8 mouse cellular contexts compared by ENCODE assay signal in genomic region chr17:25918037-25918750, GRCm38 (mm10). TPM values are rescaled to one million over a fixed set of nuclear protein-coding genes. Genes with fewer than 3 reads are reported as not detected.
A peak's percentile ranks its signal among the peaks of the same experiment; 100 is the strongest.
DNase-seq lines count a peak whose midpoint lies in the region; ATAC-seq and TF ChIP-seq lines count a peak whose summit lies in the region.

No protein-coding gene starts in this region.

- H3K36me3 ChIP-seq in lung, embryonic 16.5 days (ENCODE audit: control insufficient read depth, insufficient read depth, low read length): peaks cover 6% of the 10 kb centered on the region; the same call in 1 of the 2 replicates
- peaks cover 6% of the 10 kb centered on the region for H3K36me3 ChIP-seq in limb, embryonic 14.5 days (ENCODE audit: control insufficient read depth, insufficient read depth, low read length)
- peaks cover 5% of the 10 kb centered on the region; the same call in 1 of the 2 replicates for H3K36me3 ChIP-seq in stomach, embryonic 14.5 days (ENCODE audit: control insufficient read depth, insufficient read depth, low read length)

- DNase-seq in adrenal gland, postnatal 10 days: peak; percentile 8
- DNase-seq in adrenal gland, postnatal 25 days: no peak
- DNase-seq in lung, postnatal 25 days (ENCODE audit: low spot score): no peak
- DNase-seq in limb, embryonic 14.5 days (ENCODE audit: low spot score): no peak
- no peak for DNase-seq in spleen, adult 18-20 months
- no peak for DNase-seq in thymus, postnatal 25 days

- WGBS in lung, embryonic 16.5 days: 82% methylated on average over 9 of the region's 9 CpGs
- WGBS in limb, embryonic 14.5 days: 87% methylated on average over 9 of the region's 9 CpGs
- 81% methylated on average over 9 of the region's 9 CpGs for WGBS in stomach, embryonic 14.5 days

- peak overlapping the region; percentile 98 for H3K4me3 ChIP-seq in lung, embryonic 16.5 days (ENCODE audit: low read length)
- peak overlapping the region; percentile 89 for H3K4me3 ChIP-seq in limb, embryonic 14.5 days (replicated peaks; ENCODE audit: low read length)
- H3K4me3 ChIP-seq in stomach, embryonic 14.5 days (ENCODE audit: low read depth, low read length): peak overlapping the region; percentile 97

- H3K4me2 ChIP-seq in lung, embryonic 16.5 days (ENCODE audit: low read depth, low read length): peak overlapping the region; percentile 94
- peak overlapping the region; percentile 58 for H3K4me2 ChIP-seq in limb, embryonic 14.5 days (replicated peaks; ENCODE audit: low read depth, low read length, severe bottlenecking)
- H3K4me2 ChIP-seq in stomach, embryonic 14.5 days (replicated peaks; ENCODE audit: low read depth, low read length): peak overlapping the region; percentile 89

- H3K27ac ChIP-seq in lung, embryonic 16.5 days (ENCODE audit: low read length): no peak overlapping the region
- H3K27ac ChIP-seq in limb, embryonic 14.5 days (replicated peaks; ENCODE audit: low read depth, low read length): no peak overlapping the region
- H3K27ac ChIP-seq in stomach, embryonic 14.5 days (ENCODE audit: low read length): no peak overlapping the region

- no peak for ATAC-seq in lung, embryonic 16.5 days (ENCODE audit: low read depth)
- ATAC-seq in limb, embryonic 14.5 days (ENCODE audit: low FRiP score, low read depth): no peak
- ATAC-seq in stomach, embryonic 14.5 days (ENCODE audit: insufficient number of reproducible peaks, insufficient read depth, low FRiP score, low read depth): no peak

- TF ChIP-seq POLR2A in limb, embryonic 14.5 days (IDR thresholded peaks at IDR 0.05; ENCODE audit: borderline replicate concordance, extremely low read depth, insufficient read depth, insufficient read length): no peak

- H3K4me1 ChIP-seq in lung, embryonic 16.5 days (replicated peaks; ENCODE audit: control insufficient read depth, insufficient read depth, low read length): peaks cover 27% of the 10 kb centered on the region
- H3K4me1 ChIP-seq in limb, embryonic 14.5 days (ENCODE audit: control insufficient read depth, insufficient read depth, low read length): peaks cover 10% of the 10 kb centered on the region; the same call in 1 of the 2 replicates
- peaks cover 11% of the 10 kb centered on the region for H3K4me1 ChIP-seq in stomach, embryonic 14.5 days (ENCODE audit: control insufficient read depth, insufficient read depth, low read length)

- peak overlapping the region; percentile 95 for H3K9ac ChIP-seq in lung, embryonic 16.5 days (ENCODE audit: low read length)
- H3K9ac ChIP-seq in limb, embryonic 14.5 days (ENCODE audit: low read depth, low read length, severe bottlenecking): peak overlapping the region; percentile 85
- H3K9ac ChIP-seq in stomach, embryonic 14.5 days (replicated peaks; ENCODE audit: low read depth, low read length): peak overlapping the region; percentile 75

- no peaks in the 10 kb centered on the region for H3K27me3 ChIP-seq in lung, embryonic 16.5 days (ENCODE audit: control insufficient read depth, insufficient read depth, low read depth, low read length)
- no peaks in the 10 kb centered on the region for H3K27me3 ChIP-seq in limb, embryonic 14.5 days (ENCODE audit: control insufficient read depth, insufficient read depth, low read length)
- no peaks in the 10 kb centered on the region for H3K27me3 ChIP-seq in stomach, embryonic 14.5 days (ENCODE audit: control insufficient read depth, insufficient read depth, low read length)

- H3K9me3 ChIP-seq in lung, embryonic 16.5 days (ENCODE audit: control insufficient read depth, low read length): no peaks in the 10 kb centered on the region
- H3K9me3 ChIP-seq in limb, embryonic 14.5 days (ENCODE audit: control insufficient read depth, low read length): no peaks in the 10 kb centered on the region
- no peaks in the 10 kb centered on the region for H3K9me3 ChIP-seq in stomach, embryonic 14.5 days (ENCODE audit: control insufficient read depth, low read depth, low read length)

RNA-seq across cellular contexts. Expression of gene Rab40c, which starts 1.3 kb away (rescaled TPM):
- 10 to 100 TPM; 16.9 to 25.6 TPM for total RNA-seq in adrenal gland, postnatal 10 days (2021)
- total RNA-seq in adrenal gland, postnatal 25 days (2021): 33.0 and 36.9 TPM in 2 replicates
- polyA plus RNA-seq in lung, embryonic 16.5 days (2015; fragmentation: Nextera tagmentation; extraction: Ambion mirVana): 23.4 and 26.5 TPM in 2 replicates
- polyA plus RNA-seq in limb, embryonic 14.5 days (2012; rRNA removed): 53.3 and 73.6 TPM in 2 replicates
- 20.8 and 23.2 TPM in 2 replicates for polyA plus RNA-seq in limb, embryonic 14.5 days (2014; fragmentation: Nextera tagmentation; extraction: Ambion mirVana)
- polyA plus RNA-seq in stomach, embryonic 14.5 days (2014; fragmentation: Nextera tagmentation; extraction: Ambion mirVana): 17.0 and 17.2 TPM in 2 replicates

RNA-seq across cellular contexts. Expression of gene Pigq, which starts 26.5 kb away (rescaled TPM):
- total RNA-seq in adrenal gland, postnatal 10 days (2021): 100 to 1,000 TPM; 101 to 118 TPM
- total RNA-seq in adrenal gland, postnatal 25 days (2021): 110 and 113 TPM in 2 replicates
- polyA plus RNA-seq in lung, embryonic 16.5 days (2015; fragmentation: Nextera tagmentation; extraction: Ambion mirVana): 62.0 and 64.2 TPM in 2 replicates
- 95.4 and 141 TPM in 2 replicates for polyA plus RNA-seq in limb, embryonic 14.5 days (2012; rRNA removed)
- 48.7 and 48.8 TPM in 2 replicates for polyA plus RNA-seq in limb, embryonic 14.5 days (2014; fragmentation: Nextera tagmentation; extraction: Ambion mirVana)
- polyA plus RNA-seq in stomach, embryonic 14.5 days (2014; fragmentation: Nextera tagmentation; extraction: Ambion mirVana): 59.4 and 59.7 TPM in 2 replicates

RNA-seq across cellular contexts. Expression of gene Nhlrc4, which starts 26.6 kb away (rescaled TPM):
- total RNA-seq in adrenal gland, postnatal 10 days (2021): 1 to 10 TPM in 1 of 2 experiments, under 1 TPM in 1; 0.30 to 1.4 TPM
- total RNA-seq in adrenal gland, postnatal 25 days (2021): not detected in 2 replicates
- 0.41 and 1.1 TPM in 2 replicates for polyA plus RNA-seq in lung, embryonic 16.5 days (2015; fragmentation: Nextera tagmentation; extraction: Ambion mirVana)
- polyA plus RNA-seq in limb, embryonic 14.5 days (2012; rRNA removed): 0.10 TPM in 2 replicates
- not detected in 2 replicates for polyA plus RNA-seq in limb, embryonic 14.5 days (2014; fragmentation: Nextera tagmentation; extraction: Ambion mirVana)
- polyA plus RNA-seq in stomach, embryonic 14.5 days (2014; fragmentation: Nextera tagmentation; extraction: Ambion mirVana): 0.72 TPM in 1 of 2 replicates, not detected in the other

RNA-seq across cellular contexts. Expression of gene A930017K11Rik, which starts 34.2 kb away (rescaled TPM):
- total RNA-seq in adrenal gland, postnatal 10 days (2021): not detected
- total RNA-seq in adrenal gland, postnatal 25 days (2021): not detected in 2 replicates
- polyA plus RNA-seq in lung, embryonic 16.5 days (2015; fragmentation: Nextera tagmentation; extraction: Ambion mirVana): 0.08 and 0.16 TPM in 2 replicates
- polyA plus RNA-seq in limb, embryonic 14.5 days (2012; rRNA removed): 0.25 and 0.26 TPM in 2 replicates
- 0.23 and 0.35 TPM in 2 replicates for polyA plus RNA-seq in limb, embryonic 14.5 days (2014; fragmentation: Nextera tagmentation; extraction: Ambion mirVana)
- polyA plus RNA-seq in stomach, embryonic 14.5 days (2014; fragmentation: Nextera tagmentation; extraction: Ambion mirVana): 0.32 and 0.41 TPM in 2 replicates

RNA-seq across cellular contexts. Expression of gene Wfikkn1, which starts 37.5 kb away (rescaled TPM):
- total RNA-seq in adrenal gland, postnatal 10 days (2021): 1 to 10 TPM in 1 of 2 experiments, under 1 TPM in 1; 0.78 to 2.7 TPM
- total RNA-seq in adrenal gland, postnatal 25 days (2021): 2.7 and 3.3 TPM in 2 replicates
- polyA plus RNA-seq in lung, embryonic 16.5 days (2015; fragmentation: Nextera tagmentation; extraction: Ambion mirVana): 0.43 and 0.50 TPM in 2 replicates
- polyA plus RNA-seq in limb, embryonic 14.5 days (2012; rRNA removed): 1.2 and 1.4 TPM in 2 replicates
- 0.68 and 0.77 TPM in 2 replicates for polyA plus RNA-seq in limb, embryonic 14.5 days (2014; fragmentation: Nextera tagmentation; extraction: Ambion mirVana)
- 0.52 and 0.65 TPM in 2 replicates for polyA plus RNA-seq in stomach, embryonic 14.5 days (2014; fragmentation: Nextera tagmentation; extraction: Ambion mirVana)
